Mouse (Mus musculus) heart, postnatal 0 days (tissue): ENCODE measurements at regions not wholly inside any gene's neighbourhood (a gene's known extent, or its start where the extent isn't known, plus 50 kb on each side); places are given as distances from the start of the nearest gene placed in this dataset.
"Not testable (repeated sequence)": the region's sequence is repeated elsewhere in the genome, so short reads cannot be mapped to it uniquely, and the experiment has no call there.

Source experiments
- ATAC-seq: fragments of 200-750 bp; cut with Nextera tagmentation; 2 replicates; pipeline ENCODE4 v1.8.0; 2017; ENCODE audit warnings: low read depth, moderate number of reproducible peaks, moderate library complexity; ENCODE audit not compliant: insufficient read depth
- DNase-seq: peaks from one replicate; pipeline ENCODE4 v3.0.0-alpha.2; 2016; ENCODE audit warnings: low spot score
- H3K27ac ChIP-seq: fragments of 300-500 bp; sonication (generic); 2 replicates; pipeline ENCODE4 v1.5.1; 2014; ENCODE audit warnings: low read depth, mild to moderate bottlenecking
- H3K27me3 ChIP-seq: fragments of 300-500 bp; sonication (generic); 2 replicates; pipeline ENCODE4 v1.6.1; 2014; ENCODE audit warnings: low read length, mixed read lengths; ENCODE audit not compliant: control insufficient read depth, insufficient read depth
- H3K36me3 ChIP-seq: fragments of 300-500 bp; sonication (generic); replicated peaks from 2 replicates; pipeline ENCODE4 v1.6.1; 2014; ENCODE audit warnings: low read length, mixed read lengths; ENCODE audit not compliant: control insufficient read depth, insufficient read depth
- H3K4me1 ChIP-seq: fragments of 300-500 bp; sonication (generic); 2 replicates; pipeline ENCODE4 v1.6.1; 2014; ENCODE audit warnings: antibody characterized with exemption; ENCODE audit not compliant: control insufficient read depth, insufficient read depth
- H3K4me2 ChIP-seq: fragments of 300-500 bp; sonication (generic); 2 replicates; pipeline ENCODE4 v1.6.1; 2014; ENCODE audit warnings: low read depth, mild to moderate bottlenecking, low read length, moderate library complexity
- H3K4me3 ChIP-seq: fragments of 300-500 bp; sonication (generic); 2 replicates; pipeline ENCODE4 v1.5.1; 2014; ENCODE audit warnings: low read depth, low read length
- H3K9ac ChIP-seq: fragments of 300-500 bp; sonication (generic); replicated peaks from 2 replicates; pipeline ENCODE4 v1.6.1; 2014; ENCODE audit warnings: low read depth, low read length, mixed read lengths
- H3K9me3 ChIP-seq: fragments of 300-500 bp; sonication (generic); replicated peaks from 2 replicates; pipeline ENCODE4 v1.6.1; 2016; ENCODE audit warnings: low read length; ENCODE audit not compliant: control insufficient read depth
- CTCF ChIP-seq: IDR thresholded peaks from 2 replicates; pipeline ENCODE4 v1.5.1; 2016; ENCODE audit warnings: antibody characterized with exemption, control low read depth, low read depth
- EP300 ChIP-seq: IDR thresholded peaks from 2 replicates; pipeline ENCODE4 v1.6.1; 2016; ENCODE audit warnings: antibody characterized with exemption, low read depth
- WGBS: fragments of 180-500 bp; shearing (Covaris S2); extraction: QIAGEN DNeasy Blood & Tissue Kit; methylation state at CpG from one replicate; pipeline ENCODE4 v1.1.7; 2014; 5-methylcytosine and 5-hydroxymethylcytosine counted together

- not testable (repeated sequence) for H3K27ac ChIP-seq, H3K4me3 ChIP-seq, H3K4me1 ChIP-seq, H3K9ac ChIP-seq, H3K9me3 ChIP-seq, ATAC-seq, H3K4me2 ChIP-seq, H3K27me3 ChIP-seq, H3K36me3 ChIP-seq, DNase-seq
- 64% methylated on average over 1 of the region's 1 CpGs for WGBS
Measured at GRCm38 (mm10) chr12:119708715-119709114, 236.9 kb upstream of the Tmem196 start.

- H3K4me3 ChIP-seq = no peak overlapping the region
- DNase-seq (no peak), ATAC-seq (no peak)
- no peaks in the 10 kb centered on the region for H3K27me3 ChIP-seq
- TF ChIP-seq CTCF = no peak
- TF ChIP-seq EP300 = no peak
- WGBS = 68% methylated on average over 2 of the region's 2 CpGs
- no peaks in the 10 kb centered on the region for H3K36me3 ChIP-seq
- H3K4me1 ChIP-seq = no peaks in the 10 kb centered on the region
- no peak overlapping the region for H3K27ac ChIP-seq
- H3K9me3 ChIP-seq = no peaks in the 10 kb centered on the region
- no peak overlapping the region for H3K4me2 ChIP-seq
- no peak overlapping the region for H3K9ac ChIP-seq
Measured at GRCm38 (mm10) chr12:119730789-119731188, 214.8 kb upstream of the Tmem196 start.

GRCm38 (mm10) chr12:119762580-119762979 lies 183.0 kb upstream of the Tmem196 start:
- no peaks in the 10 kb centered on the region for H3K4me1 ChIP-seq

GRCm38 (mm10) chr12:119763292-119763976 lies 182.2 kb upstream of the Tmem196 start:
- ATAC-seq = no peak
- H3K4me3 ChIP-seq = no peak overlapping the region

More at GRCm38 (mm10) chr12:119762580-119762979, 183.0 kb upstream of the Tmem196 start:
- ATAC-seq = no peak
- no peaks in the 10 kb centered on the region for H3K36me3 ChIP-seq
- no peak for DNase-seq
- H3K4me2 ChIP-seq = no peak overlapping the region
- no peaks in the 10 kb centered on the region for H3K9me3 ChIP-seq
- 50% methylated on average over 1 of the region's 1 CpGs for WGBS
- no peak overlapping the region for H3K27ac ChIP-seq
- H3K4me3 ChIP-seq = no peak overlapping the region
- no peak for TF ChIP-seq EP300
- no peak overlapping the region for H3K9ac ChIP-seq
- H3K27me3 ChIP-seq = no peaks in the 10 kb centered on the region

GRCm38 (mm10) chr12:119777559-119777958 lies 168.1 kb upstream of the Tmem196 start:
- 45% methylated on average over 2 of the region's 2 CpGs for WGBS
- Histone ChIP-seq H3K4me2 (no peak overlapping the region), H3K27ac (no peak overlapping the region), H3K9ac (no peak overlapping the region), H3K4me1 (no peaks in the 10 kb centered on the region), H3K9me3 (no peaks in the 10 kb centered on the region), H3K27me3 (no peaks in the 10 kb centered on the region), H3K4me3 (no peak overlapping the region), H3K36me3 (no peaks in the 10 kb centered on the region)
- DNase-seq (no peak), ATAC-seq (no peak)
- TF ChIP-seq CTCF (no peak), EP300 (no peak)

More at GRCm38 (mm10) chr12:119763292-119763976, 182.2 kb upstream of the Tmem196 start:
- Histone ChIP-seq H3K4me1 (no peaks in the 10 kb centered on the region), H3K4me2 (no peak overlapping the region), H3K36me3 (no peaks in the 10 kb centered on the region), H3K27me3 (no peaks in the 10 kb centered on the region), H3K9ac (no peak overlapping the region), H3K9me3 (no peaks in the 10 kb centered on the region), H3K27ac (no peak overlapping the region)
- 71% methylated on average over 2 of the region's 2 CpGs for WGBS
- no peak for TF ChIP-seq EP300
- no peak for TF ChIP-seq CTCF
- no peak for DNase-seq

- no peaks in the 10 kb centered on the region for H3K9me3 ChIP-seq
- WGBS = 41% methylated on average over 1 of the region's 1 CpGs
- H3K9ac ChIP-seq = no peak overlapping the region
- H3K4me1 ChIP-seq = no peaks in the 10 kb centered on the region
- no peak overlapping the region for H3K27ac ChIP-seq
- no peak; the same call in 1 of the 2 replicates for ATAC-seq
- H3K4me3 ChIP-seq = no peak overlapping the region
- no peaks in the 10 kb centered on the region for H3K36me3 ChIP-seq
- peak; percentile 36 for TF ChIP-seq CTCF
- TF ChIP-seq EP300 = no peak
- no peak overlapping the region for H3K4me2 ChIP-seq
- DNase-seq = no peak
- no peaks in the 10 kb centered on the region for H3K27me3 ChIP-seq
Measured at GRCm38 (mm10) chr12:119807692-119808091, 137.9 kb upstream of the Tmem196 start.
